Mouse (Mus musculus): ENCODE measurements around the gene Lce1f. TPM values are rescaled to one million over a fixed set of nuclear protein-coding genes. Genes with fewer than 3 reads are reported as not detected.

The Lce1f gene
- not detected in 2 replicates for polyA plus RNA-seq (2014; fragmentation: Nextera tagmentation; extraction: Ambion mirVana)

DNA sequence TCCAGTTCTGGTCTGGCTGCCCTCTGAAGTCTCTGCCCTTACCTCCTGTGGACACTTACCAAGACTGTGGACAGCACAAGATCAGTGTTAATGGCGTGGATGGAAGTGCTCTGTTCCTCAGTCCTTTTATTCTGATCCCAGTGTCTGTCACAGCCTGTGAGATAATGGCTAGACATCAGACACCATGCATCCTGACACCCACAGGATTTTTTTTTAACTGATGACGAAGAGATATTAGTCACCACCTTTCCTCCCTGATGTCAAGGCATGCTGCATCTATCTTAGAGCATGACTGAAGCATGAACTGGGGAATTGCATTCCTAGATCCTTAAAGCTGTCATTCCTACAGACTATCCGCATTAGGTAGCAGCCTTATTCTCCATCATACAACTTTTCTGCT is at the start of gene Lce1f:
Gene Lce1f, minus strand, starts transcription at position 101 of the 400 bp plus-strand sequence.
- no peaks in the 10 kb centered on the region for H3K27me3 ChIP-seq (ENCODE audit: control insufficient read depth, insufficient read depth, low read length)
- ATAC-seq (ENCODE audit: low FRiP score) (no peak), DNase-seq (ENCODE audit: low spot score) (no peak)
- H3K27ac ChIP-seq, result no peak within 1 kb of the TSS
- no peak within 1 kb of the TSS for H3K4me3 ChIP-seq (replicated peaks; ENCODE audit: low read length)
- H3K9ac ChIP-seq, result no peak within 1 kb of the TSS
- H3K9me3 ChIP-seq (ENCODE audit: control insufficient read depth, low read length), result no peaks in the 10 kb centered on the region
- H3K36me3 ChIP-seq (replicated peaks; ENCODE audit: control insufficient read depth, insufficient read depth), result no peaks in the 10 kb centered on the region
- H3K4me2 ChIP-seq (replicated peaks), result no peak within 1 kb of the TSS
- WGBS, result 82% methylated on average over 3 of the region's 3 CpGs
- H3K4me1 ChIP-seq (replicated peaks; ENCODE audit: control insufficient read depth, insufficient read depth, low read length), result no peaks in the 10 kb centered on the region

DNA sequence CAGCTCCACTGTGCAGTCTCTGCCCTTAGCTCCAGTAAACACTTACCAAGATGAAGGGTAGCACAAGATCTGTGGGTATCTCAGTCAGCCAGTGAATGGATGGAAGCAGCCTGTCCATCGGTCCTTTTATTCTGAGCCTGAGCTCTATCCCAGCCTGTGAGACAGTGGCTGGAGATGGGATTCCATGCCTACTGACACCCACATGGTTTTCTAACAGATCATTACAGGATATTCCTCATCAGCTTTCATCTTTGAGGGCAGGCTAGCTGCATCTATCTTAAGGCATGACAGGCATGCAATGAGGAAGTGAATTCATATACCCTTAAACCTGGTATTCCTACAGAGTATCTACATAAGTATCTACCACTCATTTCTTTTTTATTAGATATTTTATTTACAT is 44.8 kb upstream of the Lce1f start, which contains the start of gene Lce1h:
Gene Lce1h, minus strand, starts transcription at position 101 of the 400 bp plus-strand sequence.
- Histone ChIP-seq H3K9ac (no peak within 1 kb of the TSS), H3K9me3 (ENCODE audit: control insufficient read depth, low read length) (no peaks in the 10 kb centered on the region), H3K4me2 (replicated peaks) (no peak within 1 kb of the TSS), H3K27me3 (ENCODE audit: control insufficient read depth, insufficient read depth, low read length) (no peaks in the 10 kb centered on the region), H3K36me3 (replicated peaks; ENCODE audit: control insufficient read depth, insufficient read depth) (no peaks in the 10 kb centered on the region), H3K4me3 (replicated peaks; ENCODE audit: low read length) (no peak within 1 kb of the TSS), H3K27ac (no peak within 1 kb of the TSS), H3K4me1 (replicated peaks; ENCODE audit: control insufficient read depth, insufficient read depth, low read length) (no peaks in the 10 kb centered on the region)
- WGBS, result 100% methylated on average over 1 of the region's 1 CpGs
- DNase-seq (ENCODE audit: low spot score) (no peak), ATAC-seq (ENCODE audit: low FRiP score) (no peak)

DNA sequence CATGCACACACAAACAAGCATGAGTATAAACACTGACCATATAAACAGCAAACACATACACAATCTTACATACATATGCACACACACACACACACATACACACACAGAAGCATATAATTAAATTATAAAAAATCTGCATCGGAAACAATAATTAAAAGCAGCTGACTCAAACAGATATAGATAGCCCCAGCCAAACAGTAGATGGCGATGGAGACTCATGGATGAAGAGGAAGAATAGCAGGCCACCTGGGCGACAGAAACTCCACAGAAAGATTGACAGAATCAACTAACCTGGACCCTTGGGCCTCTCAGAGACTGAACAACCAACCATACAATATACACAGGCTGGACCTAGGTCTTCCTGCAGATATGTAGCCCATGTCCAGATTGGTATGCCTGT is 33.0 kb upstream of the Lce1f start:
- no peaks in the 10 kb centered on the region for H3K4me1 ChIP-seq (replicated peaks; ENCODE audit: control insufficient read depth, insufficient read depth, low read length)
- no peak for ATAC-seq (ENCODE audit: low FRiP score)
- no peak overlapping the region for H3K4me3 ChIP-seq (replicated peaks; ENCODE audit: low read length)
- H3K4me2 ChIP-seq (replicated peaks), result no peak overlapping the region
- H3K36me3 ChIP-seq (replicated peaks; ENCODE audit: control insufficient read depth, insufficient read depth), result no peaks in the 10 kb centered on the region
- no peaks in the 10 kb centered on the region for H3K27me3 ChIP-seq (ENCODE audit: control insufficient read depth, insufficient read depth, low read length)
- H3K9me3 ChIP-seq (ENCODE audit: control insufficient read depth, low read length), result no peaks in the 10 kb centered on the region
- DNase-seq (ENCODE audit: low spot score), result no peak
- 36% methylated on average over 3 of the region's 3 CpGs for WGBS
- no peak overlapping the region for H3K27ac ChIP-seq
- no peak overlapping the region for H3K9ac ChIP-seq

- WGBS, result 97% methylated on average over 1 of the region's 1 CpGs
- H3K9me3 ChIP-seq (ENCODE audit: control insufficient read depth, low read length), result no peaks in the 10 kb centered on the region
- H3K27me3 ChIP-seq (ENCODE audit: control insufficient read depth, insufficient read depth, low read length), result no peaks in the 10 kb centered on the region
- H3K4me1 ChIP-seq (replicated peaks; ENCODE audit: control insufficient read depth, insufficient read depth, low read length), result no peaks in the 10 kb centered on the region
- no peak for ATAC-seq (ENCODE audit: low FRiP score)
- H3K4me2 ChIP-seq (replicated peaks), result no peak within 1 kb of the TSS
- no peak within 1 kb of the TSS for H3K9ac ChIP-seq
- no peak within 1 kb of the TSS for H3K27ac ChIP-seq
- DNase-seq (ENCODE audit: low spot score), result no peak
- no peaks in the 10 kb centered on the region for H3K36me3 ChIP-seq (replicated peaks; ENCODE audit: control insufficient read depth, insufficient read depth)
- H3K4me3 ChIP-seq (replicated peaks; ENCODE audit: low read length), result no peak within 1 kb of the TSS
Observed at GRCm38 (mm10) chr3:92752238-92752637, 32.1 kb upstream of the Lce1f start, which contains the start of gene Lce1g. Gene Lce1g (minus strand): TSS chr3:92752338.

DNA sequence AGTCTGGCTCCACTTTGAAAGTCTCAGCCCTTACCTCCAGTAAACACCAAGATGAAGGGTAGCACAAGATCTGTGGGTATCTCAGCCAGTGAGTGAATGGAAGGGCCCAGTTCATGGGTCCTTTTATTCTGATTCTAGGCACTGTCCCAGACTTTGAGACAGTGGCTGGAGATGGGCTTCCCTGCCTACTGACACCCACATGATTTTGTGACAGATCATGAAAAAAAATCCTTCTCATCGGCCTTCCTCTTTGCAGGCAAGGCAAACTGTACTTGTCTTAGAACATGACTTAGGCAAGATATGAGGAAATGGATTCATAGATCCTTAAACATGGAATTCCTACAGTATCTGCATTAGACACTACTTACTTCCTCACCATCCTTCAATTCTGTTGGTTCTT is 18.8 kb upstream of the Lce1f start, which contains the start of gene Gm38119:
Gene Gm38119, minus strand, starts transcription at position 101 of the 400 bp plus-strand sequence.
- H3K36me3 ChIP-seq (replicated peaks; ENCODE audit: control insufficient read depth, insufficient read depth), result no peaks in the 10 kb centered on the region
- no peak within 1 kb of the TSS for H3K27ac ChIP-seq
- WGBS, result 80% methylated on average over 1 of the region's 1 CpGs
- ATAC-seq (ENCODE audit: low FRiP score), result no peak
- H3K4me2 ChIP-seq (replicated peaks), result no peak within 1 kb of the TSS
- H3K9ac ChIP-seq, result no peak within 1 kb of the TSS
- no peaks in the 10 kb centered on the region for H3K9me3 ChIP-seq (ENCODE audit: control insufficient read depth, low read length)
- H3K4me3 ChIP-seq (replicated peaks; ENCODE audit: low read length), result no peak within 1 kb of the TSS
- no peaks in the 10 kb centered on the region for H3K4me1 ChIP-seq (replicated peaks; ENCODE audit: control insufficient read depth, insufficient read depth, low read length)
- no peaks in the 10 kb centered on the region for H3K27me3 ChIP-seq (ENCODE audit: control insufficient read depth, insufficient read depth, low read length)
- no peak for DNase-seq (ENCODE audit: low spot score)

- H3K4me2 ChIP-seq (replicated peaks), result no peak overlapping the region
- no peak overlapping the region for H3K27ac ChIP-seq
- no peaks in the 10 kb centered on the region for H3K4me1 ChIP-seq (replicated peaks; ENCODE audit: control insufficient read depth, insufficient read depth, low read length)
- H3K4me3 ChIP-seq (replicated peaks; ENCODE audit: low read length), result no peak overlapping the region
- 96% methylated on average over 5 of the region's 5 CpGs for WGBS
- H3K9me3 ChIP-seq (ENCODE audit: control insufficient read depth, low read length), result no peaks in the 10 kb centered on the region
- no peak overlapping the region for H3K9ac ChIP-seq
- H3K27me3 ChIP-seq (ENCODE audit: control insufficient read depth, insufficient read depth, low read length), result no peaks in the 10 kb centered on the region
- ATAC-seq (ENCODE audit: low FRiP score) (no peak), DNase-seq (ENCODE audit: low spot score) (no peak)
- no peaks in the 10 kb centered on the region for H3K36me3 ChIP-seq (replicated peaks; ENCODE audit: control insufficient read depth, insufficient read depth)
Observed at GRCm38 (mm10) chr3:92722631-92723030, 2.5 kb upstream of the Lce1f start.

DNA sequence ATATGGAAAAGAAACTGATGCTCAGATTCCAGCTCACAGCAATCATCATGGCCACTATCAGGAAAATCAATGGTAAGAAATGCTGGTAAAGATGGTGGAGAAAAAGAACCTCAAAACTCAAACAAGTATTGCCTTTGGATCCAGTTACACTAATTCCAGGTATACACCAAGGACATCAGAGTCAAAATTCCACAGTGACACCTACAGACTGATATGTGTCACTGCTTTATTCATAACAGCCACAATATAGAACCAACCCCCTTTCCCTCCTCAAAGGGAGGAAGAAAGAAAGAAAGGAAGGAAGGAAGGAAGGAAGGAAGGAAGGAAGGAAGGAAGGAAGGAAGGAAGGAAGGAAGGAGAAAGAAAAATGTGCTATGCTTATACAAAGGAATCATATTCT is 5.0 kb downstream of the Lce1f start:
- Histone ChIP-seq H3K36me3 (replicated peaks; ENCODE audit: control insufficient read depth, insufficient read depth) (no peaks in the 10 kb centered on the region), H3K9me3 (ENCODE audit: control insufficient read depth, low read length) (no peaks in the 10 kb centered on the region), H3K9ac (no peak overlapping the region), H3K4me1 (replicated peaks; ENCODE audit: control insufficient read depth, insufficient read depth, low read length) (no peaks in the 10 kb centered on the region), H3K27ac (no peak overlapping the region), H3K4me2 (replicated peaks) (no peak overlapping the region), H3K27me3 (ENCODE audit: control insufficient read depth, insufficient read depth, low read length) (no peaks in the 10 kb centered on the region), H3K4me3 (replicated peaks; ENCODE audit: low read length) (no peak overlapping the region)
- no peak for ATAC-seq (ENCODE audit: low FRiP score)
- DNase-seq (ENCODE audit: low spot score), result no peak

GRCm38 (mm10) chr3:92708974-92709373 is 11.2 kb downstream of the Lce1f start, which contains the start of gene Lce1e:
Gene Lce1e (minus strand): TSS chr3:92709074.
- no peak for ATAC-seq (ENCODE audit: low FRiP score)

GRCm38 (mm10) chr3:92694613-92695012 is 25.5 kb downstream of the Lce1f start:
- H3K9ac ChIP-seq, result no peak overlapping the region
- no peaks in the 10 kb centered on the region for H3K4me1 ChIP-seq (replicated peaks; ENCODE audit: control insufficient read depth, insufficient read depth, low read length)
- H3K4me2 ChIP-seq (replicated peaks), result no peak overlapping the region
- DNase-seq (ENCODE audit: low spot score) (no peak), ATAC-seq (ENCODE audit: low FRiP score) (no peak)
- no peaks in the 10 kb centered on the region for H3K9me3 ChIP-seq (ENCODE audit: control insufficient read depth, low read length)
- no peak overlapping the region for H3K27ac ChIP-seq
- no peaks in the 10 kb centered on the region for H3K27me3 ChIP-seq (ENCODE audit: control insufficient read depth, insufficient read depth, low read length)
- WGBS, result 8% methylated on average over 1 of the region's 1 CpGs
- no peaks in the 10 kb centered on the region for H3K36me3 ChIP-seq (replicated peaks; ENCODE audit: control insufficient read depth, insufficient read depth)
- no peak overlapping the region for H3K4me3 ChIP-seq (replicated peaks; ENCODE audit: low read length)

More at GRCm38 (mm10) chr3:92708974-92709373, 11.2 kb downstream of the Lce1f start, which contains the start of gene Lce1e:
- no peaks in the 10 kb centered on the region for H3K4me1 ChIP-seq (replicated peaks; ENCODE audit: control insufficient read depth, insufficient read depth, low read length)
- no peak within 1 kb of the TSS for H3K9ac ChIP-seq
- WGBS, result 90% methylated on average over 2 of the region's 2 CpGs
- H3K36me3 ChIP-seq (replicated peaks; ENCODE audit: control insufficient read depth, insufficient read depth), result no peaks in the 10 kb centered on the region
- H3K27ac ChIP-seq, result no peak within 1 kb of the TSS
- H3K4me2 ChIP-seq (replicated peaks), result no peak within 1 kb of the TSS
- no peaks in the 10 kb centered on the region for H3K27me3 ChIP-seq (ENCODE audit: control insufficient read depth, insufficient read depth, low read length)
- no peaks in the 10 kb centered on the region for H3K9me3 ChIP-seq (ENCODE audit: control insufficient read depth, low read length)
- no peak for DNase-seq (ENCODE audit: low spot score)
- no peak within 1 kb of the TSS for H3K4me3 ChIP-seq (replicated peaks; ENCODE audit: low read length)

GRCm38 (mm10) chr3:92691688-92692087 is 28.5 kb downstream of the Lce1f start:
- H3K27me3 ChIP-seq (ENCODE audit: control insufficient read depth, insufficient read depth, low read length), result no peaks in the 10 kb centered on the region
- H3K4me1 ChIP-seq (replicated peaks; ENCODE audit: control insufficient read depth, insufficient read depth, low read length), result no peaks in the 10 kb centered on the region
- ATAC-seq (ENCODE audit: low FRiP score) (no peak), DNase-seq (ENCODE audit: low spot score) (no peak)
- H3K4me2 ChIP-seq (replicated peaks), result no peak overlapping the region
- H3K4me3 ChIP-seq (replicated peaks; ENCODE audit: low read length), result no peak overlapping the region
- H3K9me3 ChIP-seq (ENCODE audit: control insufficient read depth, low read length), result no peaks in the 10 kb centered on the region
- no peak overlapping the region for H3K27ac ChIP-seq
- H3K9ac ChIP-seq, result no peak overlapping the region
- H3K36me3 ChIP-seq (replicated peaks; ENCODE audit: control insufficient read depth, insufficient read depth), result no peaks in the 10 kb centered on the region
